Mouse (Mus musculus) embryo, embryonic 9.5 days (tissue): ENCODE measurements around the gene Tmub1.

Source experiments
- DNase-seq: peaks from one replicate; pipeline ENCODE4 v3.0.0-alpha.2; 2017; ENCODE audit errors: extremely low spot score

Tmub1 gene

GRCm38 (mm10) chr5:24447624-24448298, at the start of gene Tmub1:
Gene Tmub1, minus strand, starts transcription at chr5:24447854.
- peak; percentile 84 for DNase-seq

- no peak for DNase-seq
Observed at GRCm38 (mm10) chr5:24496756-24497155, 49.1 kb upstream of the Tmub1 start.

- DNase-seq, result no peak
Observed at GRCm38 (mm10) chr5:24495019-24495418, 47.4 kb upstream of the Tmub1 start.

GRCm38 (mm10) chr5:24492546-24493285, 45.1 kb upstream of the Tmub1 start:
- DNase-seq, result no peak

GRCm38 (mm10) chr5:24490413-24490920, 42.8 kb upstream of the Tmub1 start:
- no peak for DNase-seq

GRCm38 (mm10) chr5:24486738-24487137, 39.1 kb upstream of the Tmub1 start:
- DNase-seq, result no peak

- peak; percentile 85 for DNase-seq
Observed at GRCm38 (mm10) chr5:24486097-24486496, 38.4 kb upstream of the Tmub1 start.

GRCm38 (mm10) chr5:24484963-24485362, 37.3 kb upstream of the Tmub1 start:
- no peak for DNase-seq

- DNase-seq, result peak; percentile 77
Observed at GRCm38 (mm10) chr5:24483326-24483725, 35.7 kb upstream of the Tmub1 start.

- no peak for DNase-seq
Observed at GRCm38 (mm10) chr5:24482247-24483079, 34.8 kb upstream of the Tmub1 start.

- DNase-seq, result peak; percentile 82
Observed at GRCm38 (mm10) chr5:24481647-24482046, 34.0 kb upstream of the Tmub1 start.

- DNase-seq, result no peak
Observed at GRCm38 (mm10) chr5:24477909-24478308, 30.3 kb upstream of the Tmub1 start.

- no peak for DNase-seq
Observed at GRCm38 (mm10) chr5:24475476-24476241, 28.0 kb upstream of the Tmub1 start.

GRCm38 (mm10) chr5:24474723-24475261, 27.1 kb upstream of the Tmub1 start:
- DNase-seq, result peak; percentile 45

GRCm38 (mm10) chr5:24474025-24474722, 26.5 kb upstream of the Tmub1 start:
- peak; percentile 54 for DNase-seq

- peak; percentile 45 for DNase-seq
Observed at GRCm38 (mm10) chr5:24472884-24473619, 25.4 kb upstream of the Tmub1 start.

- peak; percentile 62 for DNase-seq
Observed at GRCm38 (mm10) chr5:24470600-24470999, 22.9 kb upstream of the Tmub1 start.

GRCm38 (mm10) chr5:24466762-24467161, 19.1 kb upstream of the Tmub1 start:
- no peak for DNase-seq

- DNase-seq, result no peak
Observed at GRCm38 (mm10) chr5:24455613-24456012, 8.0 kb upstream of the Tmub1 start.

- DNase-seq, result no peak
Observed at GRCm38 (mm10) chr5:24455076-24455475, 7.4 kb upstream of the Tmub1 start.
